Mouse (Mus musculus) embryonic facial prominence, embryonic 14.5 days (tissue): ENCODE measurements around the gene Slc6a21. TPM values are rescaled to one million over a fixed set of nuclear protein-coding genes. Genes with fewer than 3 reads are reported as not detected.

ENCODE experiments used
- ATAC-seq: fragments of 200-750 bp; cut with Nextera tagmentation; 2 replicates; pipeline ENCODE4 v1.8.0; 2017; ENCODE audit warnings: low read depth, moderate number of reproducible peaks, moderate TSS enrichment
- DNase-seq: peaks from one replicate; pipeline ENCODE4 v3.0.0-alpha.2; 2015; ENCODE audit warnings: low spot score
- H3K27ac ChIP-seq: fragments of 300-500 bp; sonication (generic); replicated peaks from 2 replicates; pipeline ENCODE4 v1.5.1; 2014; ENCODE audit warnings: low read depth, mild to moderate bottlenecking, low read length, moderate library complexity
- H3K27me3 ChIP-seq: fragments of 300-500 bp; sonication (generic); replicated peaks from 2 replicates; pipeline ENCODE4 v1.6.1; 2014; ENCODE audit warnings: low read length; ENCODE audit not compliant: control insufficient read depth, insufficient read depth
- H3K36me3 ChIP-seq: fragments of 300-500 bp; sonication (generic); 2 replicates; pipeline ENCODE4 v1.6.1; 2014; ENCODE audit warnings: low read length, mixed read lengths; ENCODE audit not compliant: control insufficient read depth, insufficient read depth
- H3K4me1 ChIP-seq: fragments of 300-500 bp; sonication (generic); 2 replicates; pipeline ENCODE4 v1.6.1; 2014; ENCODE audit warnings: antibody characterized with exemption, low read length; ENCODE audit not compliant: control insufficient read depth, insufficient read depth
- H3K4me2 ChIP-seq: fragments of 300-500 bp; sonication (generic); 2 replicates; pipeline ENCODE4 v1.6.1; 2014; ENCODE audit warnings: low read depth, mild to moderate bottlenecking, low read length, moderate library complexity, mixed read lengths
- H3K4me3 ChIP-seq: fragments of 300-500 bp; sonication (generic); 2 replicates; pipeline ENCODE4 v1.5.1; 2014; ENCODE audit warnings: low read depth, mild to moderate bottlenecking, low read length
- H3K9ac ChIP-seq: fragments of 300-500 bp; sonication (generic); 2 replicates; pipeline ENCODE4 v1.6.1; 2014; ENCODE audit warnings: low read depth, mild to moderate bottlenecking, low read length, moderate library complexity, mixed read lengths
- H3K9me3 ChIP-seq: fragments of 300-500 bp; sonication (generic); 2 replicates; pipeline ENCODE4 v1.6.1; 2016; ENCODE audit warnings: low read length; ENCODE audit not compliant: control insufficient read depth
- WGBS: fragments of 180-500 bp; shearing (Covaris S2); extraction: QIAGEN DNeasy Blood & Tissue Kit; methylation state at CpG from one replicate; pipeline ENCODE4 v1.1.7; 2014; 5-methylcytosine and 5-hydroxymethylcytosine counted together
- polyA plus RNA-seq: library from polyadenylated mRNA; unstranded; fragments of >200 nt; fragmentation: Nextera tagmentation; extraction: Ambion mirVana; gene quantifications from 2 replicates; pipeline ENCODE4 v1.2.1, GENCODE M21; 2014

Gene Slc6a21
- polyA plus RNA-seq, result not detected in 2 replicates

DNA sequence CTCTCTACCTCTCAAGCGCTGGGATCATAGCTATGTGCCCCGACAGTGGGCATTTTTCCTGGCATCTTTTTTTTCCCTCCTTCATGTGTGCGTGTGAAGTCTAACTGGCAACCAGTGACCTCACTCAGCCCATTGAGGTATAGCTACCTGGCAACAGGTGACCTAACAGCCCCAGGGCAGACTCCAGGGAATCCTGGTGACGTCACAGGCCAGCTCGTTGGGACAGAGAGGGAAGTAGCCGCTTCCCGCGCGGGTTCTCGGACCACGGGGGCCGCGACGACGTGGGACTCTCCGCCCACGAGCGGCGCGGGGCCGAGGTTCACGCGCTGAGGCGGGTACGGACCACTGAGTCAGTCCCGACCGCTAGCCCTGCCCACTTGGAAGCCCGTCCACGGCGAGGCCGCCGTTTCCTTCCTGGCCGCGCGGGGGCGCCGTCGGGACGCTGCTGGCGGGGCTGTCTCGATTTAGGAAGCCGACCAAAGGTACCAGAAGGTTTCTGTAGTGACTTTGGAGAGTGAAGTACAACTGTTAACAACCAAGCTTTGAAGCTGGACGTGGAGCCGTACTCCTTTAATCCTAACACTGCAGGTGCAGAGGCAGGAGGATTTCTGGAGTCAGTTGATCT, at the start of gene Slc6a21:
TSS of gene Slc6a21 (plus strand) at position 378 of the 625 bp plus-strand sequence.
- Histone ChIP-seq H3K4me2 (peak within 1 kb of the TSS; percentile 63), H3K36me3 (no peaks in the 10 kb centered on the region), H3K4me1 (no peaks in the 10 kb centered on the region), H3K4me3 (peak within 1 kb of the TSS; percentile 37), H3K27ac (no peak within 1 kb of the TSS), H3K9ac (peak within 1 kb of the TSS; percentile 49), H3K27me3 (peaks cover 6% of the 10 kb centered on the region), H3K9me3 (no peaks in the 10 kb centered on the region)
- 7% methylated on average over 43 of the region's 44 CpGs for WGBS
- ATAC-seq (0 out of 2 replicates have a peak, but pooled peaks have one; percentile 22), DNase-seq (no peak)

- ATAC-seq, result no peak
- no peaks in the 10 kb centered on the region for H3K9me3 ChIP-seq
- no peak overlapping the region for H3K9ac ChIP-seq
These were observed 48.8 kb upstream of the Slc6a21 start for GRCm38 (mm10) chr7:45228548-45228947.

GRCm38 (mm10) chr7:45229046-45229445, 48.3 kb upstream of the Slc6a21 start:
- H3K4me2 ChIP-seq, result no peak overlapping the region
- no peaks in the 10 kb centered on the region for H3K27me3 ChIP-seq
- 92% methylated on average over 8 of the region's 8 CpGs for WGBS
- H3K9me3 ChIP-seq, result no peaks in the 10 kb centered on the region
- peaks cover 6% of the 10 kb centered on the region; the same call in 1 of the 2 replicates for H3K4me1 ChIP-seq
- H3K4me3 ChIP-seq, result no peak overlapping the region
- ATAC-seq, result no peak
- H3K9ac ChIP-seq, result no peak overlapping the region
- no peak overlapping the region for H3K27ac ChIP-seq
- H3K36me3 ChIP-seq, result peaks cover 89% of the 10 kb centered on the region
- DNase-seq, result no peak

More at GRCm38 (mm10) chr7:45228548-45228947, 48.8 kb upstream of the Slc6a21 start:
- H3K4me2 ChIP-seq, result no peak overlapping the region
- H3K4me1 ChIP-seq, result peaks cover 1% of the 10 kb centered on the region; the same call in 1 of the 2 replicates
- no peaks in the 10 kb centered on the region for H3K27me3 ChIP-seq
- no peak overlapping the region for H3K27ac ChIP-seq
- H3K4me3 ChIP-seq, result no peak overlapping the region
- no peak for DNase-seq
- peaks cover 90% of the 10 kb centered on the region for H3K36me3 ChIP-seq
- WGBS, result 94% methylated on average over 18 of the region's 18 CpGs

- H3K27me3 ChIP-seq, result no peaks in the 10 kb centered on the region
- 87% methylated on average over 7 of the region's 7 CpGs for WGBS
- H3K9ac ChIP-seq, result no peak overlapping the region
- no peak for ATAC-seq
- H3K4me3 ChIP-seq, result no peak overlapping the region
- peaks cover 10% of the 10 kb centered on the region; the same call in 1 of the 2 replicates for H3K4me1 ChIP-seq
- no peaks in the 10 kb centered on the region for H3K9me3 ChIP-seq
- no peak overlapping the region for H3K27ac ChIP-seq
- no peak overlapping the region for H3K4me2 ChIP-seq
- peaks cover 83% of the 10 kb centered on the region for H3K36me3 ChIP-seq
- no peak for DNase-seq
These were observed 47.7 kb upstream of the Slc6a21 start for GRCm38 (mm10) chr7:45229459-45230203.

DNA sequence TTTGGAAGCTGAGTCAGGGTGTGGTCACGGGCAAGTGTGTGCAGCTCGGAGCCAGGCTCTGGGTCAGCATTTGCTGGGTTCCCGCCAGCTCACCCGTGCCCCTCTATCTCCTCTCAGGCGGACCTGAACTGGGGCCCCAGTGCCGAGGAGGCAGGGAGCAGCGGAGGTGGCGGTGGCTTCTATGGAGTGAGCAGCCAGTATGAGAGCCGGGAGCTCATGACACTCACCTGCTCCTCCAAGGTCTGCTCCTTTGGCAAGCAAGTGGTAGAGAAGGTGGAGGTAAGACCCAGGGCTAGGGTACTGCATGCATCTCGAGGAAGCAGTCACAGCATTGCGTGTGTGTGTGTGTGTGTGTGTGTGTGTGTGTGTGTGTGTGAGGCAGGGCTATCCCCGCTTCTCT, 46.1 kb upstream of the Slc6a21 start:
- H3K27me3 ChIP-seq, result peaks cover 3% of the 10 kb centered on the region; the same call in 1 of the 2 replicates
- H3K4me2 ChIP-seq, result no peak overlapping the region

GRCm38 (mm10) chr7:45231941-45232340, 45.4 kb upstream of the Slc6a21 start:
- Histone ChIP-seq H3K4me2 (no peak overlapping the region), H3K4me1 (peaks cover 15% of the 10 kb centered on the region; the same call in 1 of the 2 replicates), H3K27ac (no peak overlapping the region), H3K9ac (no peak overlapping the region), H3K9me3 (no peaks in the 10 kb centered on the region), H3K4me3 (no peak overlapping the region), H3K27me3 (peaks cover 3% of the 10 kb centered on the region; the same call in 1 of the 2 replicates), H3K36me3 (peaks cover 60% of the 10 kb centered on the region)
- WGBS, result 85% methylated on average over 11 of the region's 11 CpGs
- ATAC-seq (no peak), DNase-seq (no peak)

More for the DNA sequence above, 46.1 kb upstream of the Slc6a21 start:
- Histone ChIP-seq H3K9ac (no peak overlapping the region), H3K4me3 (no peak overlapping the region), H3K9me3 (no peaks in the 10 kb centered on the region), H3K4me1 (peaks cover 15% of the 10 kb centered on the region; the same call in 1 of the 2 replicates), H3K27ac (no peak overlapping the region), H3K36me3 (peaks cover 68% of the 10 kb centered on the region)
- DNase-seq (no peak), ATAC-seq (no peak)
- WGBS, result 93% methylated on average over 10 of the region's 12 CpGs

GRCm38 (mm10) chr7:45232716-45233465, 44.4 kb upstream of the Slc6a21 start:
- DNase-seq (no peak), ATAC-seq (no peak)
- H3K36me3 ChIP-seq, result peaks cover 53% of the 10 kb centered on the region
- H3K9ac ChIP-seq, result no peak overlapping the region
- H3K27me3 ChIP-seq, result peaks cover 3% of the 10 kb centered on the region; the same call in 1 of the 2 replicates
- H3K4me3 ChIP-seq, result no peak overlapping the region
- H3K27ac ChIP-seq, result no peak overlapping the region
- H3K4me2 ChIP-seq, result no peak overlapping the region
- WGBS, result 65% methylated on average over 13 of the region's 13 CpGs
- H3K9me3 ChIP-seq, result no peaks in the 10 kb centered on the region
- H3K4me1 ChIP-seq, result peaks cover 15% of the 10 kb centered on the region; the same call in 1 of the 2 replicates
